Mouse (Mus musculus) urinary bladder, postnatal 36 days (tissue): ENCODE results near the gene Pla2g15.
A peak's percentile ranks its signal among the peaks of the same experiment; 100 is the strongest.

Experiments
- DNase-seq, 2 experiments: peaks; one replicate each; pipeline ENCODE4 v3.0.0; 2022; ENCODE audit warnings: low spot score in 2 of 2, mixed read lengths in 1 of 2

Pla2g15 gene

DNA sequence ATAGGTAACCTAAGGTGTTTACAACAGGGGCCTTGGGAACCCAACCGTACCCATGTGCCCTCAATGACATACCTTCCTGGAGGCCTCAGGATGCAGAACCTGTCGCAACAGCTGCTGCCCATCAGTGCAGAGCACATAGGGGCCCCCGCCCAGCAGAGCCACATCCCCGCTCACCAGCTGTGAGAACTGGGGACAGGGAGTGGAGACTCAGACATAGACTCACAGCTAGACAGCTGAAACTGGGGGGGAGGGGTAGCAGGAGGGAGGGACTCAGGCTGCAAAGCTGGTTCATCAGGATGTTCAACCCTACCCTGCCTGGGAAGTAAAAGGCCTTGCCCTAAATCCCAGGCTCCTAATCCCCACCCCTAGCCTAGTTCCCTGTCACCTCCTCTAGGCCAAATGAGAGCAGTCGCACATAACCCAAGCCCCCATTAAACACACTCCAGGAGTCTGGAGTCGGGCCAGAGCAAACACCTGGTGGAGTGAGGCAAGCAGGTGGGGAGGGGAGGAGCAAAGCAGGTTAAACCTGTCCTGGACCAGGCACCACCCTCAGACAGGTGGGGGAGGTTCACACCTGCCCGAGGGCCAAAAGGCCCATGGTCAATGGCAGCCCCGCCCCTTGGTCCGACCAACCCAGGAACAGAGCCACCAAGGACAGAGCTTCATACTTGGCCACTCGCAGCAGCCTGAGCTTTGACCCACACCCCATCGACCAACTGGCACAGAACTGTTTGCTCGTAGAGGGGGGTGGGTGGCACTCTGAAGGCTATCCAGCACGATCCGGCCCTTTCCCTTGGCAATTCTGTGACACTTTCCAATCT is 15.2 kb upstream of the Pla2g15 start:
- peak; percentile 85 to 90 for DNase-seq

DNA sequence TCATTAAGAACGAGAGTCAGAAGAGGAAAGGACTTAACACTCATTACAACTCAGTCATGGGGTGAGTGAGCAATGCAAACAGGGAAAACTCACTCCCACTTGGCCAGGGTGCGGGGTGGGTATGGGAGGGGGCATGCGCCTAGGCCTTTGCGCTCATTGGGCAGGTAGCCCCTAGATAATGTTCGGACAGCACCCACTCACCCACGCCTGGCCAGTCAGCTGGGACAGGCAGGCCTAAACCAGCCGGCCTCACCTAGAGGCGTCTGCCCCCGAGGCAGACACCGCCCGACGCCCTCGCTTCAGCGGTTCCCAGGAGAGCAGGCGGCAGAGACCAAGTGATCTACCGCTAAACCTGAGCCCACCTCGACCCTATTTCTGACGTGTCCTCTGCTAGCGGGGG is 14.5 kb upstream of the Pla2g15 start:
- DNase-seq, result no peak

DNA sequence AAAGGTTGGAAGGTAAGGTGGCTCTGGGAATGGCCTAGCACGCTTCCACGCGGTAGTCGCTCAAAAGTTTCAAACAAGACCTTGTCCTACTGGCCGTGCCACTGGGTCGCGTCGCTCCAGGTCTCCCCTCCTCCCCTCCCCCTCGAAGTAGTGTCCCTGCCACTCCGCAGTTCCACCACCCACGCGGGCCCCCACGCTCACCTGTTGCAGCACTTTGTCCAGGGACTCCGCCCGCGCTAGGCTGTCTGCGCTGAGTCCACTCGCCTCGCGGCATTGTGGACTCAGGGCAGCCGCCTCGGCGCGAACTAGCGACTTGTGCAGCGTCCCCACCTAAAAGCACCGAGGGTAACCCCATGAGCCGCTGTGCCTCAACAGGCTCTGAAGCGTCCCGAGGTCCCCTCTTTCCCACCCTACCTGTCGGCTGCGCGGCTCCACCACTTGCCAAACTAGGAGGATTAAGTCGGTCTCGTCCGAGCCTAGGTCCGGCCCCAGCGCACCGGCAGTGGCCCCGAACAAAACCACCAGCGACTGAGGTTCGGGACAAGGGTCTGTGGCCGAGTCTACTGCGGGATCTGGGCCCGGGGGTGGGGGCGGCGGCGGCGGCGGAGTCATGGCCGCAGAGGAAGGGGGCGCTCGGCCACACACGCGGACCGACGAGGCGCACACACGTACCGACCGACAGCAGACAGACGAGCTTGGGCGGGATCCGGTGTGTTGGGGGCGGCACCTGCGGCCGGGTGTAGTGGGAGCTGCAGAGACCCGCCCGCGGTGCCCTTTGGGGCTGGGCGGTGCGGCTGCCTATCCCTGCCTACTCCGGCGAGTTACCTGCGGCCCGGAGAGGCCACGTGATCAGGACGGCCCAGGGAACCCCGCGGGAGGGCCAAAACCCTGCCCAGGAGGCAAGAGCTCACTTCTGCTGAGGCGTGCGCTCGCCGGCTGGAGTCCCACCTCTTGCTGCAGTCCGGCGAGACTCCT is 13.8 kb upstream of the Pla2g15 start, which contains the start of gene Esrp2:
Gene Esrp2, minus strand, starts transcription at position 819 of the 975 bp plus-strand sequence.
- peak; percentile 86 for DNase-seq

DNA sequence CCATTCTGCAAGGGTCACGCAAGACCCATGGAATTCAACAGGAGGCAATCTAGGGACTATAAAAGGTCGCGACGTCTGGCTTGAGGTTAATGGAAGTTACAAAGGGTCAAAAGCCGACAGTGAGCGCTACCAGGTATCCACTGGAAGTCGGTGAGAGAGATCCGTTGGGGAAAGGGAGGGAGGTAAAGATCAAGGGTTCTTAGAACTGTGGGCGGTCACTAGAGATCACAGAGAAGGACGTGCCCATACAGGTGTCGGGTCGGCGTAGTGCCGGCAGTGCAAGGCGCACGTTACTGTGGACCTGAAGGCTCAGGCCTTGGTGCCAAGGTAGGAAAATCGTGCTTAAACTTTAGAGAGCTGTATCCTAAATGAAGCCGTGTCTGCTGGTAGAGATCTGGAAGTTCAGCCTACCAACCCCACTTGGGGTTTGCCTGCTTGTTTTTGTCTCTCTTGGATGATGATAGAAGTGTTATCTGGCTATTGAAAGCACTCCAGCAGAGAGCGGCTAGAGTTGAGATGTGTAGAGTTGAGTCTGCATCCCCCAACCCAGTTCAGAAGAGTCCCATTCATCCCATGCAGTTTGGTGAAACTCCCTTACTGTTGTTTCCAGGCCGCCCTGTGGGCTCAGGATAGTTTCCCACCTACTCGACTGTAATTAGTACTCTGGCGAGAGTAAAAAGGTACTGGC is 12.8 kb upstream of the Pla2g15 start:
- DNase-seq, result peak in 1 of 2 experiments; percentile 57

DNA sequence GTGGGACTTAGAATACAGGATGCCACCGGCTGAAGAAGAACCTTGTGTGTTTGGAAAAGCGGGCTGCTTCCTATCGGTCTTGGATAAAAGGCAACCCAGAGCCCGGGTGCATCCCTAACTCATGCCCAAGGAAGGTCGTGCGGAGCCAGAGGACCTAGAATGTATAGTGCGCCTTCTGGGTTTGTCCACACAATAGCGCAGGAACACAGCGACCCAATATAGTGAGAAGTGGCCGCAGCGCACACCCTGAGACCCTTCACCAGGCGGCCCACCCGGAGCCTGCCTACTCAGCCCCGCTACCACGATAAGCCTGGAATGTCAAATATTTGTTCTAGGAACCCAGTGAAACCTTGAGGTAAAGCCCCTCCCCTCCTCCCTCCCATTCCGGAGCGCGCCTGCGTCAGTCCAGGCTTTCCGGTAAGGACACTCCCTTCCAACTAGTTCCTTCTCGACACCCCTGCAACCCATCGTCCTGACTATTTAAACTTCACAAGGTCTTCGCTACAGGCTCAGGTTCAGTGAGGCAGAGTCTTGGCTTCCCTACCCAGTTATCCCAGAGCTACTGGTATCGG is 12.2 kb upstream of the Pla2g15 start:
- DNase-seq, result peak; percentile 81 to 83

DNA sequence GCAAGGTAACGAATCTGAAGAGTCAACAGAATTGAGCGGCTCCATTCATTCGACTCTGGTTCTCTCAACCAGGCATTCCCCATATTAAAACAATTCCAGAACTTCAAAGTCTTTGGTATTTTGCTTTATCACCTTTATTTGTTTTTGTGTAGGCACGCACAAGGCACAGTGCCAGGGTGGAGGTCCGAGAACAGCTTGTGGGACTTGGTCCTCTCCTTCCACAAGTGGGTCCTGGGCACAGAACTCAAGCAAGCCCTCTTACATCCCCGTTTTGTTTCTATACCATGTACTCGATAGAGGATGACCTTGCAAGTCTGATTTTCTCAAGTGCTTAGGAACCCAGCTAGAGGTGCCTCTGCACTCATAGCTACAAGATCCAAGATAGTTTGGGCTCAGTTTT is 11.6 kb upstream of the Pla2g15 start:
- DNase-seq, result no peak

DNA sequence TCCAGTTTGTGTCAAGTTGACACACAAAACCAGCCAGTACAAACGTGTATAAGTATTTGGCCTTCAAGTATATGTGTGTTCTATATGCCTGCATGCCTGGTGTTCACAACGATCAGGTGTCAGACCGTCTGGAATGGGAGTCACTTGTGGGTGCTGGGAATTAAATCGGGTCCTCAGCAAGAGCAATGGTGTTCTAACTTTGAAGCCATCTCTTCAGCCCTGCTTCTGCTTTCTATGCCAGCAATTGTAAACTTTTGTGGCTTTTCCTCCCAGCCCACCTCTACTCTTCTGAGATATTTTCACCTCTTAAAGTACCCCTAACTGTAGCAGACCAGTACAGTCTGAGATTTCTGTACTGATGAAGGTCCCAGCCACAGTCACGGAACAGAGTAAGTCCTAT is 10.0 kb upstream of the Pla2g15 start:
- DNase-seq, result no peak

DNA sequence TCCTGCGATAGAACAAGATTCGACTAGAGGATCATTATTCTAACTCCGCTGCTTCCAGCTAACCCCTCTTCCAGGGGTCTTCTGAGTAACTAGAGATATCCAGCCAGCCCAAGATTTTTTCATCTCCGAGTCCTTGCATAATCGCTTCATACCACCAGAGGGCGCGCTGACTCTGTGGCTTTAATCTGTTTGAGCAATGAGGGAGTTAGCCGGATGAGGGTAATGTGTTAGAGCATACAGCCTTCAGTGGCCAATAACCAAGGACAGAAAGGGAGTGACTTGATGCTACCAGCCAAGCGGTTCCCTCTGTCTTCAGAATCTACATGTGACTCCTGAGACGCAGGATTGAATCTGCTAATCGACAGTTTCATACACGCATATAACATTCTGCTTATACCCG is 9.4 kb upstream of the Pla2g15 start:
- DNase-seq, result peak; percentile 77 to 83

DNA sequence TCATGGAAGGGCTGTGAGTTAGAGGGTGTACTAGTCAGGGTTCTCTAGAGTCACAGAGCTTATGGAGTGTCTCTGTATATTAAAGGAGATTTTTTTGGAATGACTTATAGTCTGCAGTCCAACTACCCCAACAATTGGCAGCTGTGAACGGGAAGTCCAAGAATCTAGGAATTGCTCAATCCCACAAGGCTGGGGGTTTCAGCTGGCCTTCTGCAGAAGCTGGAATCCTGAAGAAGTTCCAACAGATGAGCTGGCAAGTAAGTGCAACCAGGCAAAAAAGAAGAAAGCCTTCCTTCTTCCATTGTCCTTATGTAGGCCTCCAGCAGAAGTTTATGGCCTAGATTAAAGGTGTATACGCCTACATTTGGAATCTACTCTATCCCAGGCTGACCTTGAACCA is 4.9 kb upstream of the Pla2g15 start:
- DNase-seq, result no peak

DNA sequence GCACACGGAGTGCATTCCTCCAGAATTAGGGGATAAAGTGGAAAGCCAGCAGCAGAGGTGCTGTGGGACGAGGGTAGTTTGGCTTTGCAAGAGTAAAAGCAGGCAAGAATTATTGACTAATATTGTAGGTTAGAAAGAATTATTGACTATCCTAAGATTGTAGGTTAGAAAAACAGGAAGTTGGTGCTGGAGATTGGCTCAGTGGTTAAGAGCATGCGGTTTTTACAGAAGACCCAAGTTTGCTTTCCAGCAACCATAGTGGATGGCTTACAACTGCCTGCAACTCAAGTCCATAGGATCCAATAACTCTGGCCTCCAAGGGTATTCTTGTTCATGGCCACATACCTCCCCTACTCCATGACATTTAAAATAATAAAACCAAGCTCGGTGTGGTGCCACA is 4.2 kb upstream of the Pla2g15 start:
- no peak for DNase-seq

DNA sequence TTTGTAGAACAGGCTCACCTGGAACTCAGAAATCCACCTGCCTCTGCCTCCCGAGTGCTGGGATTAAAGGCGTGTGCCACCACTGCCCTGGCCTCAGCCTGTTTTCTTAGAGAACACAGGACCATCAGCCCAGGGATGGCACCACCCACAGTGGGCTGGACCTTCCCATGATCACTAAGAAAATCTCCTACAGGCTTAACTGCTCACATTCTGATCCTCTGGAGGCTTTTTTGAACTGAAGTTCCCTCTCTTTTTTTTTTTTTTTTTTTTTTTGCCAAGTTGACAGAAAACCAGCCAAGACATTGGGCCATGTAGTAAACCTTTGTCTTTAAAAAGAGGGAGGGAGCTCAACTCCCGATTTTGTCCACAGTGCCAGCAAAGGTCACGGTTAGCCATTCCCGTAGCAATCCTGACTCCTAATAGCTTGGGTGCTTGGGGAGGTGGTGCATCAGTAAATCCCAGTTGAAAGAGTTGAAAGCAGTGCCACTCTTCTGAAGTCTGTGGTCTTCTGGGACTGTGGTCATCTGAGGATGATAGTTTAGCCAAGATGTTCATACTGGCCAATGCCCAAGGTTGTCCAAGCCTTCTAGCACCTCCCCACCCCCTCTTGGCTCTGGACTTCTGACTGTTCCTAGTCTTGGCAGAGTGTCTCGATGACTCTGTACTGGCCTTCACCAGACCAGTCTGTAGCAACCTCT is 2.2 kb upstream of the Pla2g15 start:
- DNase-seq, result peak in 1 of 2 experiments; percentile 73

DNA sequence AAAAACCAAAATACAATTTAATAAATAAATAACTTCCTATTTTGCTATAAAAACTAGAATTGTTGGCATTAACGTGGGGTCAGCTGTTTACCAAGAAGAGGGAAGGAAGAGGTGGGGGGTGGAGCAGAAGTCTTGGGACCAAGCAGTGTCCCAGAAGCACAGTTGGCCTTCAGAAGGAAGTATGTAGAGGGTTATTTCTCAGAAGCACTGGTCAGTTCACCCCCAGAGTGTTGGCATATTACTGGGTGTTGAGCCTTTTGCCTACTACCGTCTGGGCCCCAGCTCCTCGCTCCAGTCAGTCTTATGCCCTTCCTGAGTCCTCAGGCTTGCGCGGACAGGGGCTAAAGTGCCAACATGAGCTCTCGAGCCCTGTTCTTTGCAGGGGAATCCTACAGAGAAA is 1.2 kb upstream of the Pla2g15 start:
- no peak for DNase-seq

DNA sequence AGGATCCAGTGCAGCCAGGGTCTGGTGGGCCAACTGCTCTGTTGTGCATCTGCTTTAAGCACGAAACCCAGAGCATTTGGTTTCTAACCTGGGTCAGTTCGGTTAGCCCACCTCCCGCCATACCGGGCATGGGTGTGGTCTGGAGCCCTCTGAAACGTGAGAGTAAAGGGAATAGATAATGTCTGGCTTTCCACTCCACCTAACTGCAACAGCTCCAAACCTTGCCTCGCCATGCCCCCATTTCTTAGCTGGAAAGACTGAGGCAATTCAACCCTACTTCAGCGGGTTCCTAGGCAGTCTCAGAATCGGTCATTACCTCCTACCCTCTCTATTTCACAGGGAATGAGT is 428 bp downstream of the Pla2g15 start:
- DNase-seq, result no peak

DNA sequence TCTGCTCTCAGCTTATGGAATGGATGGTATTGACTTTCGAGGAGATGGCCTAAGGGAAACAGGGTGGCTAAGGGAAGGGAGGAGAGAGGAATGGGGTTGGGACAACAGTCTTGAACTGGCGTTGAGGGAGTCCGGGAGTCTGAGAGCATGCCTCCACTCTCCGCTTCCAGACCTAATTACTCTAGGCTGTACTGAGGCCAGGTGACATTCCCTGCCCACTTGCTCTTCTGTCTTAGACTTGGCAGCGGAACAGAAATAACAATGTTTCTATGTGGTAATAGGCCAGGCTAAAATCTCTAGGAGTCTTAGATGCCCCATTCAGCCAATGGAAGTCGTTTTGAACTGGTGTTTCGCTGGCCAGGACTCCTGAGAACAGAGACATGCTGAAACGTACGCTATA is 842 bp downstream of the Pla2g15 start:
- no peak for DNase-seq

DNA sequence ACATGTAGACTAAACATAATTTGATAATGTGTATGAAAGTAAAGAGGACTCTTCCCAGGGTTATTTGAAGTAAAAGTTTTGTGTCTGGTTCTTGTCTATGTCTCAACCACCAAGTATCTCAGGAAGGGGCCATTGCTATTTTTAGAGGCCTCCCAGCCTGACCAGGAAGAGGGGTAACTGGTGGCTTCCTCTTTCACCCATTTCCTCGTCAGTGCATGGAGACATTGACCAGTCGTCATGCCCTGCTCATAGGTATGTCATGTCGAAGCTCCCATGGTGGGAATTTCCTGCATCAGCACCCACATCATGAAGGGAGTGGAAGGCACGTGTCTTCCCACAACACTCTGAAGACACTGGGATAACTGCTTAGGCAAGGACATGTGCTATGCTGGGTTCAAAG is 2.7 kb downstream of the Pla2g15 start:
- DNase-seq, result no peak

DNA sequence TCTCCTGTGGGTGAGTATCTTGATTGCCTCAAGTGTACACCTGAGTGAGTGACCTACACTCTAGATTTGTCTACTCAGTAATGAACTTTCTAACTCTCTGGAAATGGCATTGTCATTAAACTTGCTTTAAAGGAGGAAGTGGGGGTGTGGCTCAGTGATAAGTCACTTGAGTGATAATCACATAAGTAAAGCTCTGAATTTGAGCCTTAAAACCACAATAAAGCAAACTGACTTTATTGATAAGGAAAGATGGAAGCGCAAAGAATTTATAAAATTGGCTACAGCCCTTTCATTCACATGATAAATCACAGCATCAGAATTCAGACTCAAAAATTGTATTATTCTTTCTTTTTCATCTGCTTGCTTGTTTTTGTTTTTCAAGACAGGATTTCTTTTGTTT is 7.2 kb downstream of the Pla2g15 start:
- DNase-seq, result no peak

DNA sequence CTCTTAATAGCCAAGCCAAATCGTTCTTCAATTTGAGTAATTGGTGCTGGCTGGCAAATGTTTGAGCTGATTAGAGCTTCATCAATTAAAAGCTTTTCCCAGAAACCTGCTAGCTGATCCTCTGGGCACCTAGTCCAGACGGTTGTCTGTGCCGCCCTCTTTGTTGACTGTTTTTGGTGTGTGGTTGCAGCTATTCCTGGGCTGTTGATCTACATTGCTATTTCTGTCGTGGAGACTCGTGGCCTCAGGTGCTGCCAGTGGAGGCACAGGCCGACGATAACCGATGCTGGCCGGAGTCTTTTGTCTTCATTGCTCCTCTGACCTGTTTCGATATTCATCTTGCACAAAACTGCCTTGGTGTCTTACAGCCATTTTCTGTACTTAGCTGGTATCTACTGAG is 8.2 kb downstream of the Pla2g15 start:
- no peak for DNase-seq

DNA sequence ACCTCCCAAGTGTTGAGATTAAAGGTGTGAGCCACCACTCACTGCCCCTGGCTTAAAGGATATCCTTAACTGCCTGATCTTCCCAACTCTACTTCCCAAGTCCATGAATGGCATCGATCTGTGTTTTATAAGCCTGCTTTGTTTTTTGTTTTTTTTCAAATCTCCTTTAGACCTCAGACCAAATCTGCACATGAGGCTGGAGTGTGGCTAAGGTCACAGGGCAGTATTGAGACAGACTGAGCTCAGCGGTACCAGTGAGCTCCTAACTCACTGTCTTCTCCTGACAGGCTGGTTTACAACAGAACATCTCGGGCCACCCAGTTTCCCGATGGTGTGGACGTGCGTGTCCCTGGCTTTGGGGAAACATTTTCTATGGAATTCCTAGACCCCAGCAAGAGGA is 9.7 kb downstream of the Pla2g15 start:
- DNase-seq, result no peak

DNA sequence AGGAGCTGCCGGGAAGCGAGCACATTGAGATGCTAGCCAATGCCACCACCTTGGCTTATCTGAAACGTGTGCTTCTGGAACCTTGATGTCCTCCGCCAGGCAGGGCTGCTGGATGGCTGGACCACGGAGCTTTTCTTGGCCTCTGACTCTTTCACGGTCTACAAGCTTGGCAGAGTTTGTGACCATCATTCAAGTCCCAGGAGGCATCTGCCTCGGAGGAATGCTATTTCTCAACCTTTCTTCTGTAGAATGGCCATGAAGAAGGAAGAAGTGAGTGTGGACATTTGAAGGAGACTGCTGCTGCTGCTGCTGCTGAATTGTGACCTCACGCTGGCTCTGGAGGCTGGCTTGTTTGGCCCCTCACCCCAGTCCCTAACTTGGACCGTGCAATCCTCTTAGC is 13.1 kb downstream of the Pla2g15 start:
- no peak for DNase-seq

DNA sequence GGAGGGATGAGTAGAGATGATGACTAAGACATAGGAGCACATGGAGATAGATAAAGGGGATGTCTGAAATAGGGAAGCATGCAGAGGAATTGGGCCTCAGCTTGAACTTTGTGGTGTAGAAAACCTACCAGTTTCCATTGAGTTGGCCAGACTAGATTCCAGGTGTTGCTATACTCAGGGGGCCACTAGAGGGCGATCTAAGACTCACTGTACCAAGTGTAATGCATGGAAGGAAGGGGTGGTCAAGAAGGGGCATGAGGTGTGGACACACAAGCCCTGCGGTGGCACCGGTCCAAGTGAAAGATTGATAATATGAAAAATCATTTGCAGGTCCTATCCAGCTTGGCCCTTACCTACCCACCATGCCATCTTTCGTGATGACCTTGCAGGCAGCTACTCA is 15.3 kb downstream of the Pla2g15 start:
- peak; percentile 67 to 70 for DNase-seq

DNA sequence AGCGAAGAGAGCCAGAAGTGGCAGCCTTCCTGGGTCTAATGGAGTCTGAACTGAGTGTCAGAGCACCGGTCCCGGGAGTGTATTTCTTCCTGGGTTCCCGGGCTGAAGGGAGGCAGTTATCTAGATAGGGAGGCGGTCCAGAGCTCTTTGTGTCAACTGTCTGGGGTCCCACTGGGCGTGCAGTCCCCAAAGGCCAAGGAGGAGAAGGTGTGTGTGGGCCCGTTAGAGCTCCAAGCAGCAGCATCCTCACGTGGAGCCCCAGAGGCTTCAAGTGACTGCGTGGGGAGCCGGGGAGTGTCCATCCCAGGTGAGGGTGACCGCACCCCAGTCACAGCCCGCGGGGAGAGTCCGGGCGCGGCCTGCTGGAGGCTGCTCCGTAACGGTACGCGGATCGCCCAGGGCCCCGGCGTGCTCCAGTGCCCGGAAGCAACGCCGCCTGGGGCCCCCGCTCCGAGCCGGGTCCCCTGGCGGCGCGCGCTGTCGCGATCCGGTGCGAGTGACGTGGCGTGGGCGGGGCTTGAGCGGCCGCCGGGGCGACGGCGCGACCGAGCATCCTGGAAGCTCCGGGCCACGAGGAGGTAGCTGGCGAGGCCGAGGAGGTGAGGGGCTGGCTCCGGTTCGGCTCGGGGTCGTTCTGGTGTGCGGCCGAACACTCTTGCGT is 18.3 kb downstream of the Pla2g15 start, which contains the start of gene Slc7a6:
Gene Slc7a6, plus strand, starts transcription at position 502 of the 661 bp plus-strand sequence.
- peak; percentile 85 for DNase-seq
